Mouse (Mus musculus) spleen, adult 12 weeks (tissue): ENCODE measurements at regions not wholly inside any gene's neighbourhood (a gene's known extent, or its start where the extent isn't known, plus 50 kb on each side); places are given as distances from the start of the nearest gene placed in this dataset.

Source experiments
- DNase-seq: peaks from one replicate; pipeline ENCODE4 v3.0.0; 2022; ENCODE audit warnings: low spot score

- no peak for DNase-seq
Observed at GRCm38 (mm10) chr3:37919450-37920156, 195.3 kb upstream of the Gm5148 start.

DNA sequence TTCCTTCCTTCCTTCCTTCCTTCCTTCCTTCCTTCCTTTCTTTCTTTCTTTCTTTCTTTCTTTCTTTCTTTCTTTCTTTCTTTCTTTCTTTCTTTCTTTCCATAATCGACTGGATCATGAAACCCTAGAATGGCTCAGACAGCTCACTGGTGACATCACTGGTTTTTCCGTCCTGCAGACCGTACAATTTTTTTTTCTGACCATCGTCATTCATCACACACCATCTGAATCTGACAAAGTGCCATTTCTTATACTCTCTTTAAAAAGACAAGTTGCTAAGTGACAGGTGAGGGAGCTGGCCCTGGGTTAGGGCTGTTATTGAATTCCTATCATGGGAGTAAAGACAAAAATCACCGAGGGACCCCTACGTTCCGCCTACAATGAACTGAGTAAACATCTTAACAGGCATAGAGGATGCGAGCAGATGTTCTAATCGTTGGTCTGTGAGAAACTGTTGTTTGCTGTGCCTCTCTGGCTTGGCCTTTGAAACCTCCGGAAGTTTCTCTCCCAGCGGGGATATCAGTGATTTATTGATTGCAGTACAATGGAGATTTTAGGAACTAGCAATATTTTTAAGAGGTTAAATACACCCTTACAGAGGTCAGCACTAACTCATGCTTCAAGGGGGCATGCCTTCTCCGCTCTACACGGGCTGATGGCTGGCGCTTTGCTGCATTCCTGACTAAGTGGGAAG is 192.6 kb upstream of the Gm5148 start:
- no peak for DNase-seq

GRCm38 (mm10) chr3:37916281-37916680 is 192.0 kb upstream of the Gm5148 start:
- DNase-seq, result no peak

GRCm38 (mm10) chr3:37915673-37916072 is 191.4 kb upstream of the Gm5148 start:
- no peak for DNase-seq

GRCm38 (mm10) chr3:37914136-37914535 is 189.8 kb upstream of the Gm5148 start:
- no peak for DNase-seq

DNA sequence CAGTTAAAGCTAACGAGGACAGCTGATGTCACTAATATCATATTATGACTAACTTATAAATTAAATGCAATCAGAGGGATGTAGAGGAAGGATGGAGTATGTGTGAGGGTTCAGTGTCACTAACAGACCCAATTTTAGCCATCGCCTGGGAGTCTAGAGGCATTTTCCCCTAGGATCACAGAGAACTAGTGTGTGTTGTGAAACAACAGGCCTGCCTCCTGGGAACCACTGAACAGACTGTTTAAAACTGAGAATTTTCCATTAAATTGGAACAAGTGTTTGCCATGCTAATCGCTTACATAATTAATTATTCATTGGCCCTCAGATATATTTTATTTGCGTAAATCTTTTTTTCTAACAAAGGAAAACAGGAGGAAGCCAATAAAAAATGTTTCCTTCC is 185.5 kb upstream of the Gm5148 start:
- DNase-seq, result no peak

GRCm38 (mm10) chr3:37909008-37909407 is 184.7 kb upstream of the Gm5148 start:
- no peak for DNase-seq

DNA sequence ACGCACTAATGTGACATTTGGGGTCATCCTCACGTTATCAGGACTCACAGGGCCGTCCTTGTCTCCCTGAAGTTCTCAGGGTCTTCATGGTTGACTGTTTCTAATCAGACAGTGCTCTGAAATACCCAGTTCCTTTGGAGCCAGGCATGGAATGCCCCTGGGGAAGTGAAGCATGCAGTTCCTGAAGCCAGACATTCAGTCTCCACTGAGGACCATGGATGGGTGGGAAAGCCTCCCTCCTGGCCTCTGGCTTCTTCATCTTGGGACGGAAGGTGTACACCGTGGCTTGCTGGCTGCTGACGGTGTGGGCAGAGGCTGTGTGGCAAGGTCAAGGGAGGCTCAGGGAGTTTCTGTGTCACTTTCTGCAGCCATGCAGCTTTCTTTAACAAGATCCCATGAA is 184.2 kb upstream of the Gm5148 start:
- DNase-seq, result no peak

DNA sequence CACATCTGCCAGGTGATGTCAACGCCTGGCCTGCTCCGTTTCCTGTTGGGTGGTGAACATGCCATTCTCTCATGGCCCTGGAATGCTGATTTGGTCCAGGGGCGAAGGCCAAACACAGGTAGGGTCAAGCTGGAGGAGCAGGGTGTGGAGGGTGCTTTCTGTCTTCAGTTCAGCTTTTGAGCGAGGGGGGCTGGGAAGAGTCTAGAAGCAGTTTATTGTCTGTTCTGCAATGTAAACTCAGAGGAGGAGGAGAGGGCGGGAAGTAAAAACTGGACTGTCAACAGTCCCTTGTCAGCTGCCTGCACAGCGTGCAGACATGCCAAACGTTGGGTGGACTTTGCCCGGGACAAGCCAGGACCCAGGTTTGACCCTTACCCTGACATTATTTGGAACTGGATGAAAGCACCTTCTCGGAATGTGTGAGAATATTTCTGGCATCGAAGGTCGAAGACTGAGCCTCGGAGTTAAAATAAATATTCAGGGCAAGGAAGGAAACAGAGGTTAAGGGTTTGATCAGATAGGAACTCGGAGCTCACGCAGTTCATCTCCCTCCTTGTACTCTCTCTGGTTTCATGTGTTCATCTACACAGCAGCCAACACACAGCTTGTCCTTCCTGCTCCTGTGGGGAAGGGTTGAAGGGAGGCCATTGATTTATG is 183.3 kb upstream of the Gm5148 start:
- no peak for DNase-seq

- no peak for DNase-seq
Observed at GRCm38 (mm10) chr3:37906806-37907251, 182.5 kb upstream of the Gm5148 start.

GRCm38 (mm10) chr3:37904188-37904587 is 179.9 kb upstream of the Gm5148 start:
- no peak for DNase-seq

DNA sequence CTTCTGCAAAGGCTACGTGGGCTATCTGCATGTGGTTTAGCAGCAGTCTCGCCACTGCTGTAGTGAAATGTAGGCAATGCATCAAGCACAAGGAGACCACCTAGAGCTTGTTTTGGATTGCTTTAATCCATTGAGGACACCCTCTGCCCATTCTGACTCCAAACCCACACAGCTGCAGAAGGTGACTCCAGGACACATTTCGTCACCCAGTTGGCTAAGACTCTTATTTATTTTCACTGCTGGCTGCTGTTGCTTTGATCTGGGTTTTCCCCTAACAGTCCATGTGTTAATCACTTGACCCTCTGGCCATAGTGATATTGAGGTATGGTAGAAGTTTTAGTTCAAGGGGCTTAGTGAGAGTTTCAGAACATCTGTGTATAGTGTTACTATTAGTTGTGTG is 179.2 kb upstream of the Gm5148 start:
- DNase-seq, result no peak

GRCm38 (mm10) chr3:37903021-37903420 is 178.7 kb upstream of the Gm5148 start:
- DNase-seq, result no peak

DNA sequence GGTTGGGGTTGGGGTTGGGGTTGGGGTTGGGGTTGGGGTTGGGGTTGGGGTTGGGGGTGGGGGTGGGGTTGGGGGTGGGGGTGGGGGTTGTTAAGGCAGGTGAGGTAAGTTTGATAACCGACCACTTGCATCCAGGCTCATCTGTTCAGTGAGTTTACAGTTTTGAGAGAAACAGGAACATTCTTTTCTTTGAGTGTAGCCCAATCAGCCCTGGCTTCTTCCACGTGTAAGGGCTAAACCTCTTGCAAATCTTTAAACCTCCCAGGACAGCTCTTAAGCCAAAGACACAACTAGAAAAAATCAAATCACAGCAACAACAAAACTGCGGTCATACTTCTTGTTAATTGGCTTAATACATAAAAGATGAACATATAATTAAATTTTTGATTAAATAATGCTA is 173.1 kb upstream of the Gm5148 start:
- no peak for DNase-seq

- DNase-seq, result no peak
Observed at GRCm38 (mm10) chr3:37896821-37897311, 172.6 kb upstream of the Gm5148 start.

DNA sequence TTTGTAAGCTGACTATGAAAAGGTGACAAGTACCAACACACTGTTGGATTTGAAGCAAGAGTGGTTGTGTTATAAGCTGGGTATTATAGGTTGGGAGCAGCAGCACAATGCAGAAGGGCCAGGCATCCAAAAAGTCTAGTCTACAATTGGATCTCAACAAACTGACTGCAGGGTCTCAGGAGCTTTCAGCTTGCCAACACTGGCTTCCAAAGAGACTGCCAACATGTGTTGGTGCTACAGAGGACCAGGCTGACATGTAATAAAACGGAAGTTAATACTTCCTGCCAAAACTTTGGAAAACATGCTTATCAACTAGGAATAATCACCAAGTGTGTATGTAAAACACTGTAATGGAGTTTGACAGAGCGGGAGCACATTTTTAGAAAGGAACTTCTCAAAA is 170.3 kb upstream of the Gm5148 start:
- no peak for DNase-seq

GRCm38 (mm10) chr3:37890202-37890601 is 165.9 kb upstream of the Gm5148 start:
- DNase-seq, result no peak

GRCm38 (mm10) chr3:37888455-37888854 is 164.2 kb upstream of the Gm5148 start:
- no peak for DNase-seq

DNA sequence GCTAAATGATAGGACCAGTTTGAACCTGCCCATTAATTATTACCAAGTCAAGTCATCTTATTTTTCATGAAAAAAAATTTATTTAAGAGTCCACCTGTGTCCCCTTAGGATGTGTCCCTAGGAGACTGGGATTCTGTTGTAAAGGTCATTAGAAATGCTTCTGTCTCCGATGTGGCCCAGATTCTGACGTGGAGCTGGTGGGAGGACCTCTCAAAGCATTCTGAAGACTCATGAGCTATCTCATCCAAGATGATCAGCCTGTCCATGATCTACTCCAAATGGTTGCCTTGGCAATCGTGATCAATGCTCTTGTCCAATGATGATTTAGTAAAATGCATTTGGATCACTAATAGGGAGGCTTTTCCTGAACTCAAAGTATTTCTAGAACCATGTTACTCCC is 163.4 kb upstream of the Gm5148 start:
- no peak for DNase-seq

GRCm38 (mm10) chr3:37886705-37887454 is 162.6 kb upstream of the Gm5148 start:
- DNase-seq, result no peak

- DNase-seq, result no peak
Observed at GRCm38 (mm10) chr3:37885776-37886175, 161.5 kb upstream of the Gm5148 start.

DNA sequence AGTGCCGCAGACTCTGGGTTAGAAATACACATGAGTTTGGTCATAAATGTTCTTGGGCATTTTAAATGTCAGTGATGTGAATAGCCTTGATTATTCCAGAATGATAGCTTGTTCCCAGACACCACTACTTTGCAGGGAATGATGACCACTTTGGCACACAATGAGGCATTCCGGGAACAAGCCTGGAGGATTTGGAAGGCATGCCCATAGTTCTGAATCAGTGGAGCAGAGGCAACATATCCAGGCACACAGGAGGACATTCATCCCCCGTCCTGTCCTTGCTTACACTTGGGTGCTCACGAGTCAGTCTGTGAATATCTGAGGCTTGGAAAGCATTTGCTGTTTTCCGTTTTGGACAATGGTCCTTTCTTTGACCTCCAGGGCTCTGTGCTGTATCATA is 158.1 kb upstream of the Gm5148 start:
- no peak for DNase-seq
